33 mouse cellular contexts compared by ENCODE assay signal in the genomic region with DNA sequence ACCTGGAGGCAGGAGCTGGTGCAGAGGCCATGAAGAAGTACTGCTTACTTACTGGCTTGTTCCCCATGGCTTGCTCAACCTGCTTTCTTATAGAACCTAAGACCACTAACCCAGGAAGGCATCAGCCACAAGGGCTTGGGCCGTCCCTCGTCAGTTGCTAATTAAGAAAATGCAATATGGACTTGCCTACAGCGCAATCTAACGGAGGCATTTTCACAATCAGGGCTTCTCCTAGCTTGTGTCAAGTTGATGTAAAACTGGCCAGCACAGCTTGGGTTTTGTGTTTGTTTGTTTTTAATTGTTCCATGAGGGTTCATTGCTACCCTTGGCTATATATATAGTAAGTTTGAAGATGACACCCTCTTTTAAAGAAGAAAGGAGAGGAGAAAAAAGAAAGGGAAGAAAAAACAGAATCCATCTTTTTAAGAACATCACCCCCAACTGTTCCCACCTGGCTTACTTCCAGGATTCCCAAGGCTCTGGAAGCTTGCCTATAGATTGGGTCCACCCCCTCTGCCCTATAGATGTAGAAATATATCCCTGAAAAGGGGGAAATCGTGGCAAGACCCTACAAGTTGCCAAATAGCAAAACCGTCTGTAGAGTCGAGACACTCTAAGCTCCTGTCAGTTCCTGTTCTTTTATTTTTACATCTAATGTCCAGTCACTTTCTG. TPM values are rescaled to one million over a fixed set of nuclear protein-coding genes. Genes with fewer than 3 reads are reported as not detected.
DNase-seq lines count a peak whose midpoint lies in the region; ATAC-seq lines count a peak whose summit lies in the region.
"Had no signal": no experiment of that assay in that cellular context is flagged by ENCODE, and none has a peak within 500 bp of the region (broad histone marks: within the 10 kb centered on the region; RNA-seq: fewer than 3 reads in every experiment).

No protein-coding gene starts in this region.

- no peak overlapping the region for H3K4me3 ChIP-seq in forebrain, embryonic 14.5 days (ENCODE audit: low read depth, low read length)
- H3K4me3 ChIP-seq in forebrain, embryonic 15.5 days = no peak overlapping the region
- no peak overlapping the region for H3K4me3 ChIP-seq in limb, embryonic 12.5 days (replicated peaks)
- no peak overlapping the region for H3K4me3 ChIP-seq in limb, embryonic 10.5 days
- H3K4me3 ChIP-seq: forebrain, embryonic 10.5 days; gastrocnemius, adult 2 months; heart, adult 2 months; heart, embryonic 10.5 days; heart, embryonic 13.5 days had no signal

- no peaks in the 10 kb centered on the region for H3K36me3 ChIP-seq in forebrain, embryonic 14.5 days (ENCODE audit: control insufficient read depth, insufficient read depth, low read length)
- no peaks in the 10 kb centered on the region for H3K36me3 ChIP-seq in forebrain, embryonic 15.5 days
- peaks cover 4% of the 10 kb centered on the region; the same call in 1 of the 2 replicates for H3K36me3 ChIP-seq in limb, embryonic 12.5 days
- H3K36me3 ChIP-seq in limb, embryonic 10.5 days = peaks cover 5% of the 10 kb centered on the region; the same call in 1 of the 2 replicates
- H3K36me3 ChIP-seq: forebrain, embryonic 10.5 days; heart, embryonic 10.5 days; heart, embryonic 13.5 days had no signal

- no peaks in the 10 kb centered on the region for H3K27me3 ChIP-seq in forebrain, embryonic 14.5 days (replicated peaks; ENCODE audit: control insufficient read depth, insufficient read depth, low read length)
- H3K27me3 ChIP-seq in forebrain, embryonic 15.5 days = no peaks in the 10 kb centered on the region
- no peaks in the 10 kb centered on the region for H3K27me3 ChIP-seq in limb, embryonic 12.5 days
- H3K27me3 ChIP-seq in limb, embryonic 10.5 days (ENCODE audit: low read depth, poor library complexity, severe bottlenecking) = no peaks in the 10 kb centered on the region
- H3K27me3 ChIP-seq: heart, embryonic 13.5 days had no signal

- peak overlapping the region; percentile 9; the same call in 1 of the 2 replicates for H3K27ac ChIP-seq in forebrain, embryonic 14.5 days (ENCODE audit: low read depth, low read length)
- no peak overlapping the region for H3K27ac ChIP-seq in forebrain, embryonic 15.5 days (replicated peaks)
- peak overlapping the region; percentile 54; the same call in 1 of the 2 replicates for H3K27ac ChIP-seq in limb, embryonic 12.5 days
- H3K27ac ChIP-seq in limb, embryonic 10.5 days = no peak overlapping the region
- H3K27ac ChIP-seq: forebrain, embryonic 10.5 days; gastrocnemius, adult 2 months; heart, adult 2 months; heart, embryonic 10.5 days; heart, embryonic 13.5 days; hindbrain, embryonic 14.5 days; hindbrain, postnatal 0 days had no signal

- WGBS in forebrain, embryonic 14.5 days = 71% methylated on average over 7 of the region's 7 CpGs
- WGBS in forebrain, embryonic 15.5 days = 71% methylated on average over 7 of the region's 7 CpGs
- WGBS in limb, embryonic 12.5 days = 81% methylated on average over 7 of the region's 7 CpGs
- WGBS in limb, embryonic 10.5 days = 90% methylated on average over 7 of the region's 7 CpGs

- no peak for ATAC-seq in forebrain, embryonic 14.5 days
- no peak for ATAC-seq in forebrain, embryonic 15.5 days (replicated peaks)
- ATAC-seq in limb, embryonic 12.5 days (ENCODE audit: insufficient number of reproducible peaks, insufficient read depth, low FRiP score, low TSS enrichment, low read depth) = no peak
- peak; percentile 64 for ATAC-seq in granulocyte monocyte progenitor cell, adult 5-6 weeks (replicated peaks; ENCODE audit: poor library complexity, severe bottlenecking)
- ATAC-seq in megakaryocyte, adult 5-6 weeks (ENCODE audit: poor library complexity, severe bottlenecking) = peak; percentile 43
- ATAC-seq: CD4-positive, CD25-positive, alpha-beta regulatory T cell, adult 4 months; forebrain, postnatal 0 days; hindbrain, postnatal 0 days; inflammation-experienced regulatory T-cells, adult 6 months had no signal

- no peaks in the 10 kb centered on the region for H3K9me3 ChIP-seq in forebrain, embryonic 14.5 days (replicated peaks; ENCODE audit: control insufficient read depth, low read length)
- no peaks in the 10 kb centered on the region for H3K9me3 ChIP-seq in forebrain, embryonic 15.5 days
- no peaks in the 10 kb centered on the region for H3K9me3 ChIP-seq in limb, embryonic 12.5 days
- H3K9me3 ChIP-seq in limb, embryonic 10.5 days (replicated peaks) = no peaks in the 10 kb centered on the region
- H3K9me3 ChIP-seq: forebrain, embryonic 10.5 days; heart, embryonic 10.5 days; heart, embryonic 13.5 days had no signal

- H3K9ac ChIP-seq in forebrain, embryonic 14.5 days (ENCODE audit: low read length) = no peak overlapping the region
- H3K9ac ChIP-seq in forebrain, embryonic 15.5 days (replicated peaks) = no peak overlapping the region
- no peak overlapping the region for H3K9ac ChIP-seq in limb, embryonic 12.5 days (replicated peaks)
- H3K9ac ChIP-seq: forebrain, postnatal 0 days; heart, embryonic 13.5 days; hindbrain, embryonic 14.5 days had no signal

- H3K4me2 ChIP-seq in forebrain, embryonic 14.5 days (ENCODE audit: low read length) = no peak overlapping the region
- no peak overlapping the region for H3K4me2 ChIP-seq in forebrain, embryonic 15.5 days (replicated peaks)
- H3K4me2 ChIP-seq in limb, embryonic 12.5 days = no peak overlapping the region
- H3K4me2 ChIP-seq: heart, embryonic 13.5 days; hindbrain, embryonic 14.5 days had no signal

- no peak for DNase-seq in forebrain, embryonic 14.5 days (ENCODE audit: low spot score)
- no peak for DNase-seq in limb, embryonic 10.5 days (ENCODE audit: low spot score)
- no peak for DNase-seq in cerebellum, adult 9-10 months
- DNase-seq in layer of hippocampus, adult 8-10 months (ENCODE audit: low spot score in 2 of 2) = no peak
- DNase-seq: adrenal gland, adult 2 months; adrenal gland, postnatal 25 days; cerebellum, adult 11-12 months; cerebellum, adult 8-10 months; forebrain, postnatal 0 days; gastrocnemius, adult 2 months; gastrocnemius, postnatal 14 days; heart, adult 2 months; heart, postnatal 14 days; heart, postnatal 4 days had no signal

- H3K4me1 ChIP-seq in forebrain, embryonic 14.5 days (ENCODE audit: control insufficient read depth, insufficient read depth, low read length) = peaks cover 16% of the 10 kb centered on the region
- H3K4me1 ChIP-seq in forebrain, embryonic 15.5 days = peaks cover 42% of the 10 kb centered on the region
- peaks cover 54% of the 10 kb centered on the region for H3K4me1 ChIP-seq in limb, embryonic 12.5 days (replicated peaks)
- peaks cover 38% of the 10 kb centered on the region for H3K4me1 ChIP-seq in limb, embryonic 10.5 days

RNA-seq across cellular contexts. Expression of a gene that starts 42.2 kb away (rescaled TPM):
- 45.6 and 51.6 TPM in 2 replicates for polyA plus RNA-seq in forebrain, embryonic 14.5 days (2014; fragmentation: Nextera tagmentation; extraction: Ambion mirVana)
- 53.9 and 56.3 TPM in 2 replicates for polyA plus RNA-seq in forebrain, embryonic 15.5 days (2015; fragmentation: Nextera tagmentation; extraction: Ambion mirVana)
- polyA plus RNA-seq in limb, embryonic 12.5 days (2016; fragmentation: Nextera tagmentation; extraction: Ambion mirVana) = 67.7 TPM in 2 replicates
- 47.0 and 53.5 TPM in 2 replicates for polyA plus RNA-seq in limb, embryonic 10.5 days (2016; fragmentation: Nextera tagmentation; extraction: Ambion mirVana)
- not detected in 2 replicates for total RNA-seq in granulocyte monocyte progenitor cell, adult 5-6 weeks (2014; fragmentation: Nextera tagmentation)
- 0.13 and 0.52 TPM in 2 replicates for total RNA-seq in granulocyte monocyte progenitor cell, adult 5-6 weeks (2017)
- total RNA-seq in megakaryocyte, adult 5-6 weeks (2015) = 0.30 and 1.3 TPM in 2 replicates
- total RNA-seq in megakaryocyte, adult 5-6 weeks (2017) = 0.61 and 1.4 TPM in 2 replicates
- 10 to 100 TPM; 24.3 to 28.4 (median 26.3) TPM for total RNA-seq in layer of hippocampus, adult 8-10 months (2022)
- total RNA-seq: MEL had no signal
- polyA plus RNA-seq: inflammation-experienced regulatory T-cells, adult 6 months had no signal

RNA-seq across cellular contexts. Expression of a gene that starts 57.5 kb away (rescaled TPM):
- polyA plus RNA-seq in forebrain, embryonic 14.5 days (2014; fragmentation: Nextera tagmentation; extraction: Ambion mirVana) = not detected in 2 replicates
- not detected in 2 replicates for polyA plus RNA-seq in forebrain, embryonic 15.5 days (2015; fragmentation: Nextera tagmentation; extraction: Ambion mirVana)
- not detected in 2 replicates for polyA plus RNA-seq in limb, embryonic 12.5 days (2016; fragmentation: Nextera tagmentation; extraction: Ambion mirVana)
- polyA plus RNA-seq in limb, embryonic 10.5 days (2016; fragmentation: Nextera tagmentation; extraction: Ambion mirVana) = not detected in 2 replicates
- total RNA-seq in granulocyte monocyte progenitor cell, adult 5-6 weeks (2014; fragmentation: Nextera tagmentation) = not detected in 2 replicates
- total RNA-seq in granulocyte monocyte progenitor cell, adult 5-6 weeks (2017) = not detected in 2 replicates
- not detected in 2 replicates for total RNA-seq in megakaryocyte, adult 5-6 weeks (2015)
- not detected in 2 replicates for total RNA-seq in megakaryocyte, adult 5-6 weeks (2017)
- total RNA-seq in layer of hippocampus, adult 8-10 months (2022) = not detected
- total RNA-seq: adrenal gland, adult 2 months; adrenal gland, postnatal 25 days; forebrain, postnatal 0 days; gastrocnemius, adult 2 months; gastrocnemius, postnatal 14 days; heart, adult 2 months; heart, postnatal 14 days; heart, postnatal 4 days; hindbrain, postnatal 0 days; MEL had no signal
- polyA plus RNA-seq: adrenal gland, adult 2 months; brain, embryonic 14.5 days; C2C12; CD4-positive, CD25-positive, alpha-beta regulatory T cell, adult 4 months; embryonic facial prominence, embryonic 14.5 days; forebrain, embryonic 10.5 days; forebrain, postnatal 0 days; frontal cortex, adult 2 months; gonadal fat pad, adult 2 months; heart, adult 2 months; heart, embryonic 10.5 days; heart, embryonic 13.5 days; heart, embryonic 16.5 days; hindbrain, embryonic 11.5 days; hindbrain, embryonic 14.5 days; hindbrain, postnatal 0 days; inflammation-experienced regulatory T-cells, adult 6 months had no signal

Comparison
In these comparisons a context has a peak if more than half of its experiments do, and no peak if none do; other contexts are left out.
1. H3K27ac ChIP-seq: peak in forebrain, embryonic 14.5 days (single experiment) and limb, embryonic 12.5 days (single experiment); none in forebrain, embryonic 15.5 days (single experiment) and limb, embryonic 10.5 days (single experiment).
2. ATAC-seq: peak in granulocyte monocyte progenitor cell, adult 5-6 weeks (single experiment) and megakaryocyte, adult 5-6 weeks (single experiment); none in forebrain, embryonic 14.5 days (single experiment), forebrain, embryonic 15.5 days (single experiment) and limb, embryonic 12.5 days (single experiment).